Mouse (Mus musculus): ENCODE data around the gene Osbpl9.

DNA sequence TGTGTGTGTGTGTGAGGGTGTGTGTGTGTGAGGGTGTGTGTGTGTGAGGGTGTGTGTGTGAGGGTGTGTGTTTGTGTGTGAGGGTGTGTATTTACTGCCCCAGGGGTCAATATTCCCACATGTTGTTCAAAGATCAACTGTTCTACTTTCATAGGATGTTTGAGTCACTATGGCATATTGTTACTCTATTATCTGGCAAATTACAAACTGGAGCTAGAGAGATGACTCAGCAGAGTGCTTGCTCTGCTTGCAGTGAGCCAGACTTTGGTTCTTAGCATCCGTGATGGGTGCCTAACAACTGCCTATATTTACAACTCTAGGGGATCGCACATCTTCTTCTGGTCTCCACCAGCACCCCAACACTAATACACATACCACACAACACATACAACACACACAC, 172.2 kb downstream of the Osbpl9 start:
- TF ChIP-seq CTCF (IDR thresholded peaks at IDR 0.05; ENCODE audit: extremely low read depth, insufficient read depth, insufficient read length, insufficient replicate concordance): no peak
- no peak for TF ChIP-seq POLR2A (IDR thresholded peaks at IDR 0.05; ENCODE audit: low read depth, low read length)

Data from spleen, adult 2 months (tissue).